Mouse (Mus musculus): ENCODE data around the gene Clint1.

- no peak for TF ChIP-seq CTCF (IDR thresholded peaks at IDR 0.05; ENCODE audit: borderline replicate concordance, insufficient read depth, low read length)
- no peak for TF ChIP-seq POLR2A (IDR thresholded peaks at IDR 0.05; ENCODE audit: low read depth, low read length)
Measured at GRCm38 (mm10) chr11:45890423-45890822, 38.6 kb downstream of the Clint1 start.
